Mouse (Mus musculus) heart, postnatal 36 days (tissue): Measurements from ENCODE around the gene B3gnt2. TPM values are rescaled to one million over a fixed set of nuclear protein-coding genes. Genes with fewer than 3 reads are reported as not detected.

Source experiments
- DNase-seq, 2 experiments: peaks; one replicate each; pipeline ENCODE4 v3.0.0; 2021 to 2022
- intact Hi-C: fragments of 180-260 bp; cut with DNase I; formaldehyde crosslinking; loops from one replicate; pipeline ENCODE4 v1.15.1; 2025
- total RNA-seq, 2 experiments: library from RNA; stranded (reverse); gene quantifications; 2 replicates each; pipeline ENCODE4 v1.2.3; 2021

Gene B3gnt2
- total RNA-seq, result 1 to 10 TPM; 6.3 to 7.7 TPM

DNA sequence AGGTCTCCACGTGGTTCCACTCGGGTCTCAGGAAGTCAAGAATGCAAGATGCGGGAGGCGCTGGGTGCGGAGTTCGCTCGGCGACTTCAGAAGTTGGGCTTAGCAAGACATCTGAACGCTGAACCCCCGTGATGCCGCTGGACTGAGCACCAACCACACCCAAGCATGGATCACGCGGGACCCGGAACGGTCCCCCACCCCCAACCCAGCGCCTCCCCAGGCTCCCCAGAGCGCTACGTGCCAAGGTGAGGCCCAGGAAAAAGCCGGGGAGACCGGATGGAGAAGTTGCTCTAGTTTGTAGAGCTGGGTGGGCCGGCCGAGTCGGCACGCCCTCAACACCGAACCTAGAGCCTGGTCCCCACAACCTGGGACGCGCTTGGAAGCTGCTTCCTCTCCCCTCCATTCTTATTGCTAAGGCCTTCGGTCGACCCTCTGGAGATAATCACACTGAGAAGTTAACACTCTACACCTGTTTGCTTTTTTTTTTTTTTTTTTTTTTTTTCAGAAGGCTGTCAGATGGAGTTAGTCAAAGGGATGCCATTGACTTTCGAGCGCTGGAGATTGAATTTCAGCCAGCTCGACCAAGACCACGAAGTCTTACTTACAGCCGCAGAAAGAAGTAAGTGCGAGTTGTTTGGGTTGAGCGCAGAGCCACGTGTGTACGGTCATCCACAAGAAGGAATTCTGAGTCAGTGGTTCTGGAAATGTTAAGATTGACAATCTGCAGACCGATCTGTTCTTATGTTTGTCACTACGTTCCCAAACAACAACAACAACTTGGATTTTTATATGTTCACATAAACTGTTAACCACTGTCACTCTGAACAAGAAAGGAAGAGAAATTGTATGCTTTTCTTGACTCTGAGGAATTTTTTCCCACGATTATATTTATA lies at the start of gene B3gnt2:
B3gnt2 (minus strand) TSS at position 627 of the 893 bp plus-strand sequence.
- peak in 1 of 2 experiments; percentile 58 for DNase-seq
- intact Hi-C loops, result no loop called here

DNA sequence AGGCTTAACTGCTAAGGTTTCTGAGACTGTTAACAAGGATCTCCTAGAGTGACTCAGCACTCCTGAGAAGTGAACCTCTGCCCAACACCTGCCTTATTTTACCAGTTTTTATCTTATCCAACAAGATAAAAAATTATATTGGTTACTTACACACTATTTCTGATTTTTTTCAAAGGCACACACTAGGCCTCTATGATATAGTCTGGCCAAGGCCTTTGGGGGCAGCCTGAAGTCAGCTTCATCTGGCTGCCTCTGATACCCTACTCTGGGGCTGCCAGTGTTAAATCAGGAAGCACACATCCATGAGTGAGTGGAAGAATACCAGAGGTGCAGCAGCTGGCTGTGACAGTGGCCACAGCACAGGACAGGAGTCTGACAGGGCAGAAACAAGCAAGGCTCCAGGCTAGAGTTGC lies 45.7 kb upstream of the B3gnt2 start:
- DNase-seq, result no peak
- intact Hi-C loops, result no loop called here

DNA sequence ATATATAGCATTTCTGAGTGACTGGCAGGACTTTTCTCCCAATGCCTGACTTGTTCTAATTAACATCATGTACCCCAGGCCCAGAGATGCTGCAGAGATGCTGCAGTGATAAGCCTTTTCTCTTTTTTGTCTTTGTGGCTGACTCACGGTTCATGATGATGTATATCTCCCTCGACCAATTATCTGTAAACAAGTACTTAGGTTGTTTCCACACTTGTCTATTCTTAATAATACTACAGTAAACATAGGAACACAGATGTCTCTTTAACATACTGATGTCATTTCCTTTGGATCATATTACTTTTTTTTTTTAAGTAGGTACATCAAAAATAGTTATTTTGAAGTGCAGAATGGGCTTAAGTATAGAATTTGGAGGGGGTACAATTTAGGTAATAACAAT lies 42.2 kb upstream of the B3gnt2 start:
- DNase-seq, result no peak
- intact Hi-C loops, result no loop called here

DNA sequence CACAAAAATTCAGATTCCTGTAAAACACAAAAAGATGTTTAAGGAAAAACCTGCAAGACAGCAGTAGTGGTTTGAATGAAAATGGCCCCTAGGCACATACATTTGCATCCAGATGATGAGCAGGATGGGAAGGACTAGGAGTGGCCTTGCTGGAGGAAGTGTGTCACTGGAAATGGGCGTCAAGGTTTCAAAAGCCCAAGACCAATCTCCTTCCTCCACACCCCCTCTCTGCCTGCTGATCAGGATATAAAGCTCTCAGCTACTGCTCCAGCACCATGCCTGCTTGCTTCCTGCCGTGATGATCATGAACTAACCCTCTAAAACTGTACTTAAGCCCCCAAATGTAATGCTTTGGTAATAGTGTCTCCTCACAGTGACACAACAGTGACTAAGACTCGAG lies 39.3 kb upstream of the B3gnt2 start:
- intact Hi-C loops, result no loop called here

GRCm38 (mm10) chr11:22897642-22898041 lies 36.9 kb upstream of the B3gnt2 start:
- DNase-seq, result no peak
- intact Hi-C loops, result no loop called here

More for the DNA sequence above, 39.3 kb upstream of the B3gnt2 start:
- no peak for DNase-seq

- DNase-seq, result no peak
Observed at GRCm38 (mm10) chr11:22897127-22897526, 36.4 kb upstream of the B3gnt2 start.

DNA sequence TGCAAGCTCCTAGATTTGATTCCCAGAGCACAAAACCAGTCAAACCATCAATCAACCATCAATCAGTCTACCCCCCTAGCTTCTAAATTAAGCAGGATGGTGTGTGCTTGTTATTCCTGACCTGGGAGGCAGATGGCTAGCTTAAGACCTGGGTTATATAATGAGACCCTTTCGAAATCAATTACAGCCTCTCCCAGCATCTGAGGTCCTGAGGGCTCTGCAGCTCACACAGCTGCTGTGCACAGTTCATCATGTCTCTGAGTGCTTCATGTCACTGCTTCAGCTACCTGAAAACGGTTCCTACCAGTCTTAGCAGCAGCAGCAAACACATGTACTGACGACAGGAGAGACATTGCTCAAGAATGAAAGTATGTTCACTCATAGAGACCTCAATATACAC lies 32.3 kb upstream of the B3gnt2 start:
- intact Hi-C loops, result no loop called here
- no peak for DNase-seq

More at GRCm38 (mm10) chr11:22897127-22897526, 36.4 kb upstream of the B3gnt2 start:
- intact Hi-C loops, result no loop called here

DNA sequence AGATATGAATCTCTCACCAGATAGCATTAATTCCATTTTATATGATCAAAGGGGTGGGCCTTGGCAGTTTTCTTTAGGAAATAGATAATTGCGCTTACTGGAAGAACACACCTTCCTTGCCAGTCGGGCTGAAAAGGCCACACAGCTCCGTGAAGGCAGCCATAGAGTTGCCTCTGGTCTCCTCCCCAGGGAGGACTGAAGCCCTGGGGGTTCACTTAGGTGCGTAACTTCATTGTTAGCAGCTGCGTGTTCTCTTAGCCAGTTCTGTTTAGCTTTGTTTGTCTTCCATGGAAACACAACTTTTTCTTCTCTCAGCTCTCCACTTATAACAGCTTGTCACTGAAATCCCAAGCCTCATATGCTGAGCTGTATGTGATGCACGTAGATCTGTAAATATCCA lies 31.7 kb upstream of the B3gnt2 start:
- intact Hi-C loops, result no loop called here
- DNase-seq, result no peak

GRCm38 (mm10) chr11:22891876-22892275 lies 31.1 kb upstream of the B3gnt2 start:
- no peak for DNase-seq
- intact Hi-C loops, result no loop called here

DNA sequence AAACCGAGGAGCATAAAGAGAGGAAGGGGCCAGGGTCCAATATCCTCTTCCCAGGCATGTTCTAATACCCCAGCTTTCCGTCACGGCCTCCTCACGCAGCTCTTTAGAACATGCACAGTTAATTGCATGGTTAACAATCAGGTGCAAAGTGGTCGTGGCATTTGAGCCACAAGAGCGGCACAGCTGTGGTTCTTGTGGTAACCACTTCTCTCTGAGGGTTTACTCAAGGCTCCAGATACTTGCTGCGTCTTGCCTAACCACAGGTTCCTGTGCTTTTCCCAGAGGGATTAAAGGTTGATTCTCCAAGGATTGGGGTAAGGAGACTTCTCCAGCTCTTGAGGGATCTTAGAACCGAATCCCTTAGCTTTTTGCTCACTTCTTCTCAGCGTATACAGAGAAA lies 30.5 kb upstream of the B3gnt2 start:
- DNase-seq, result no peak
- intact Hi-C loops, result no loop called here

DNA sequence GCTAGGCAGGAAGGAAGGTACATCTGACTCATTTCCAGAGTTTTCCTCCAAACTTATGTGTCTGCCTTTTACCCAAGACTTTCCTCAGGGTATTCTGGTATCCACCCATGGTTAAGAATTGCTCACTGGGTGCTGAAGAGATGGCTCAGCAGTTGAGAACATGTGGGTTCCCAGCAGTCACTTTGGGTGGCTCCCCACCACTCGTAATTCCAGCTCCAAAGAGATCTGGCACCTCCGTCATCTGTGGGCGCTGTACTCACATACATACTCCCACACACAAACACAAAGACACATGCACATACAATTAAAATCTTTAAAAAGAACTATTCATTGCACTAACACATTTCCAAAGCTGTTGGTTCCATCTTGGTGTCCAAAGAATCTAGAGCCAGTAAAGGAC lies 28.5 kb upstream of the B3gnt2 start:
- no peak for DNase-seq
- intact Hi-C loops, result no loop called here

DNA sequence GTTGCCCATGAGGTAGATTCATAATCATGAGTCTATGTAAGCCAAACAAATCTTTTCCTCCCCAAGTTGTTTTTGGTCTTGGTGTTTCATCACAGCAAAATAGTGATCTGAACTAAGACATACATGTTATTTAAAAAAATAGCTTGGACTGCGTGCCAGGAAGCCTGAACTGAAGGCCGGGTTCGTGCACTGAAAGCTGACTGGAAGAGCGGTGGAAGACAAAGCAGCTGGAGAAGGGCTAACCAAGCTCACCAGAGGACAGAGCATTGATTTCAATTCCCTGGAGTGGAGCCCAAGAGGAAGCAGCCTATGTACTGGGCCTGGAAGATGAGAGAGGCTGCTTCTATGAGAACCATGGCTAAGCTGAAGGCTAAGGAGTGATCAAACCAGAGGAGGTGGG lies 26.2 kb upstream of the B3gnt2 start:
- no peak for DNase-seq
- intact Hi-C loops, result no loop called here

- DNase-seq, result no peak
- intact Hi-C loops, result no loop called here
Observed at GRCm38 (mm10) chr11:22885350-22885749, 24.6 kb upstream of the B3gnt2 start.

- no peak for DNase-seq
- intact Hi-C loops, result no loop called here
Observed at GRCm38 (mm10) chr11:22883676-22884075, 22.9 kb upstream of the B3gnt2 start.

DNA sequence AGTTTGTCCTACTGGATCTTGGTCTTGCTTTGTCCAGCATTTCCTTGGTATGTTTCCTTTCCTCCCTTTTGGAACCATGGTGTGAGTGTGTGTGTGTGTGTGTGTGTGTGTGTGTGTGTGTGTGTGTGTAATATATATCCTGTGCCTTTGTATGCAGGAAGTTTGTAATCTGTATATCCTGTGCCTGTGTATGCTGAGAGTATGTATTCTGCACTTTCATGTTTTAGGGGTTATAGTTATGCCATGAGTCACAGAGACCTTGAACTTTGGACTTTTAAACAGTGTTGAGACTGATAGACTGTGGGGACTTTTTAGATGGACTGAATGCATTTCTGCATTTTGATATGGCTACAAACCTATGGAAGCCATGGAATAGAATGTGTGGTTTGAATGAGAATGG lies 22.2 kb upstream of the B3gnt2 start:
- DNase-seq, result no peak
- intact Hi-C loops, result no loop called here

GRCm38 (mm10) chr11:22880383-22881172 lies 19.8 kb upstream of the B3gnt2 start:
- intact Hi-C loops, result no loop called here
- no peak for DNase-seq

DNA sequence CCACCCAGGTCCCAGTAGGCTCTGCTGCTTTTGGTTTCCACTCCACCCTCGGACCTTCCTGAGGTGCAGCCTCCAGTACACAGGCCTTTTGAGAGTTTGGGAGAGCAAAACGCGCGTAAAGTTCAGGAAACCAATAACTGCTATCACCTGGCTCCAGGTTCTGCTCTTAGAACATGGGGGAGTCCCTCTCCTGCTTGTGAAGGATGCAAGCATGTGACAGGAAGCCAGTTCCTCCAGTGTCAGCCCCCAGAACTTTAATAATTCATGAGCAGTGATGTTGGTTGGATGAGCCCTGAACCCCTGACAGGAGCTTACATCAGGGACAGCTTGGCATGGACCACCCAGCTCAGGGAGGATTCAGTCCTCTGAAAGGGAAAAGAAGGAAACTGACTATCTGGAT lies 18.9 kb upstream of the B3gnt2 start:
- DNase-seq, result no peak
- intact Hi-C loops, result no loop called here

DNA sequence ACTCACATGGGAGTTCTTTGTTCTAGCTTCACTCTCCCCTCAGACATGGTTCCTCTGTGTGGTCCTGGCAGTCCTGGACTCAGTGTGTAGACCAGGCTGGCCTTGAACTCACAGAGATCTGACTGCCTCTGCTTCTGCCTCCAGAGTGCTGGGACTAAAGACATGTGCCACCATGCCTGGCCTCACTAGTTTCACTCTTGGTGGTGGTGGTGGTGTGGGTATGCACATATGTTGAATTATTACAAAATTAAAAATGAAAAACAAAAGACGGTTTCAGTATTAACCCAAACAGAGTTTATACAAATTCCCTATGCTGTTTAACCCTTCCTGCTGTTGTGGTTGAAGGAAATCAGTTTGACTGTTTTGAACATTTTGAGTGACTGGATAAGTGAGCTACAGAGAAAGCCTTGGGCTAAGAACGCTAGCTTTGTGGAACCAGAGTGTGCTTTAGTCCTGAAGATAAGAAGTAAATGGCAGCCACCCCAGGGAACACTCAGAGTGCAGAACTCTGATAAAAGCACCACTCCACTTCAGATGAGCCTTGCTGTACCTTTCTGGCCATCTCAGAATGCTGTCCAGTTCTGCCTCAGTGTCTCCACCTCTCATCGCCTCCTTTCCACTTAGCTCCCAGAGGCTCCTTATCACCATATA lies 16.0 kb upstream of the B3gnt2 start:
- intact Hi-C loops, result no loop called here
- DNase-seq, result no peak

- intact Hi-C loops, result no loop called here
- no peak for DNase-seq
Observed at GRCm38 (mm10) chr11:22875279-22875678, 14.5 kb upstream of the B3gnt2 start.

- no peak for DNase-seq
- intact Hi-C loops, result no loop called here
Observed at GRCm38 (mm10) chr11:22874747-22875146, 14.0 kb upstream of the B3gnt2 start.

DNA sequence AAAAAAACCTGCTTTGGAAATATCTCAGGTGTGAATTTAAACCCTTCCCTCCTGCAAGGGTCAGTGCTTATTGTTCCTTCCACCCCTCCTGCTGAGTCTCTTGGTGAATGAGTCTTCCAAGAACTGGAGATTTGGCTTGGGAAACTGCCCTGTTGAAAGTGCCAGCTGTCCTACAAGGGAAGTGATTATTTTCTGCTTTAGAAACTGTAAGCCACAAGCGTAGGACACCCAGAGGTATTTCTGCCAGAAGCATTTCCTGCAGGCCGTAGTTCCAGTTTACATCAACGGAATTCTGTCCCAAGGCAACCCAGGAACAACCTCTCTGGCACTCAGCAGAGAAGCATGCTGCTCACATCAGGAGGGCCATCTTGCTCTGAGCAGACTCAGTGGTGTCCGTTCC lies 12.6 kb upstream of the B3gnt2 start:
- intact Hi-C loops, result no loop called here
- peak; percentile 27 to 38 for DNase-seq
